Mouse (Mus musculus) stomach, adult 2 months (tissue): ENCODE data around the gene Gpr162. TPM values are rescaled to one million over a fixed set of nuclear protein-coding genes. Genes with fewer than 3 reads are reported as not detected.

Experiments used
- polyA plus RNA-seq: library from polyadenylated mRNA; depleted of rRNA; stranded (reverse); fragments of >200 nt; gene quantifications from 2 replicates; pipeline ENCODE4 v1.2.3, GENCODE M21; 2012; rRNA removed

The Gpr162 gene
- polyA plus RNA-seq: 0.77 and 0.80 TPM in 2 replicates

GRCm38 (mm10) chr6:124863658-124864298, at the start of gene Gpr162:
Gpr162 (minus strand) TSS chr6:124863983.

DNA sequence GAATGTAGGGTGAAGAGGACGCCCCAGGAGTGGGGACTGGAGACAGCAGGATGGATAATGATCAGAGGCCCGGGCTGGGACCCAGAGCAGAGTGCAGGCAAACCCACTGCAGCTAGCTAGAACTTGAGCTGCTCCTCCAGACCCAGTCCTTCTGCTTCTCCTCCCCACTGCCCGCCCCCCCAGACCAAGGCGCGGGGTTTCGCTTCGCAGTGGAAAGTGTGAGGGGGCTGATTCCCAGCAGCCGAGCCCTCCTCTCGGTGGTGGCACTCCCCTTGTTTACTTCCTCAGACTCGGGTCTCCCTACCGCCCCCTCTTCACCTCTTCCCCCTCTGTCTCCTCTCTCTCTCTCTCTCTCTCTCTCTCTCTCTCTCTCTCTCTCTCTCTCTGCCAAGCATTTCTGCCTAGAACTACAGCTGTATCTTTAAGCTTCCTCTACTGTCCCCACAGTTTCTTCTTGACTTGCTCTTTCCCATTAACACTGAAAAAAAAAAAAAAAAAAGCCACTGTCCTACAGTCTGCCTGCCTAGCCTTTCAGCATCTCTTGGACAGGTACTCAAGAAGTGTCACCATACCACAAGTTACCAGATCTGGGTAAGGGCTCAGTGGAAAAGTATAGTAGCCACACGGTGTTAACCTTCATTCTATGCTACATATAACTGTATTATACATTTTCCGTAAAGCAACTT, 47.9 kb upstream of the Gpr162 start, which contains the start of gene Lag3:
Gene Lag3, minus strand, starts transcription at position 173 of the 686 bp plus-strand sequence.

DNA sequence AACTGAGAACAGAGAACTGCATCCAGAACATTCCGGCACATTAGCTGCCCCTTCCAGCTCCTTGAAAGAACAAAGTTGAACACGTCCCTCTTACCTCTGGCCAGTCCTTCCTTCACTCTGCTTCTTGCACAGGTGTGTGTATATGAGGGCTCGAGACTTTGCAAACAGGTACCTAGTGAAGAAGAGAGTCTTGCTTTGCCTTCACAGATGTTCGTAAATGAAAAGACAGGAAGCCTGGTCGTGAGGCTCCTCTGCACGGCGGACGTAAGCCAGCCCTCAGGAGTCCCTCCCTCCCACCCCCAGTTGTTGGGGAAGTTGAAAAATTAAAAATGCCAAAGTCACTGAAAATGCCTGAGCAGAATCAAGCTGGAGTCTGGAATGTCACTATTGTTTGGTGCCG, 24.2 kb upstream of the Gpr162 start, which contains the start of gene Cd4:
Gene Cd4, minus strand, starts transcription at position 236 of the 400 bp plus-strand sequence.

DNA sequence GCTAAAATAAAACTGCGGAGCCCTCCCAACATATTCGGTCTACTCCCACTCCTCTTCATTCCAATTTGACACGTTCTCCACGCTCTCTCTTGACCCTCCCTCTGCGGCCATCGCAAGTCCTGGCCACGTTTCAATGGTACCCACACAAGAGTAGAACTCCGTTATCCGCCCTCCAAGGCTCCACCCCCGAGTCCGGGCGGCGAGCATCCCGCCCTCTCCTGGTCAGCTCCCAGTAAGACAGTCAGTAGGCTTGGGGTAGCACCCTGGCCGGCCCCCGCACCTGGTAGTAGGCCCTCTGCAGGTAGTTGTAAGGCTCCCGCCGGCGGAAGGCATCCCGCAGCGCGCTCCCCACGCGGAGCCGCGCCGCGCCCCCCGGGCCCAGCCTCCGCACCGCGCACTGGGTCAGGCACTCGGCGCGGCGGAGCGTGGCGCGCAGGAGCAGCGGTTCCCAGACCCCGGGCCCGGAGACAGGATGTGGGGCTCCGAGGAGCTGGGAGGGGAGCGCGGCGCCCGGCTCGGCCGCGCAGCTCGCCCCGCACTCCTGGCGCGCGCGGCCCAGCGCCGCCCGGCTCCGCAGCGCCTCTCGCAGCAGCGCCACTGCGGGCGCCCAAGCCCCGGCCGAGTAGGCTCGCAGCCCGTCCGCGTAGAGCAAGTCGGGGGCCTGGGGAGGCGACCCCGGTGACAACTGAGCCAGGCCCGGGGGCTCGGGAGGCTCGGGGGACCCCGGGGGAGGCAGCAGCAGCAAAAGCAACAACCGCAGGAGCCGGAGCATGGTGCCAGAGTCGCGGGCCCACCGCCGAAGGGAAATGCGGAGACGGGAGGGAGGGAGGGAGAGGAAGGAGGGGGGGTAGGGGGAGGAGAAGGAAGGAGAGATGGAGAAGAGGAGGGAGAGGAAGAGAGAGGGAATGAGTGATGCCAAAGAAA, 6.6 kb downstream of the Gpr162 start, which contains the start of gene P3h3:
Gene P3h3, minus strand, starts transcription at position 837 of the 924 bp plus-strand sequence.

GRCm38 (mm10) chr6:124840241-124841167, 23.3 kb downstream of the Gpr162 start, which contains the start of gene Gnb3:
Gnb3 (minus strand) TSS chr6:124840275.

DNA sequence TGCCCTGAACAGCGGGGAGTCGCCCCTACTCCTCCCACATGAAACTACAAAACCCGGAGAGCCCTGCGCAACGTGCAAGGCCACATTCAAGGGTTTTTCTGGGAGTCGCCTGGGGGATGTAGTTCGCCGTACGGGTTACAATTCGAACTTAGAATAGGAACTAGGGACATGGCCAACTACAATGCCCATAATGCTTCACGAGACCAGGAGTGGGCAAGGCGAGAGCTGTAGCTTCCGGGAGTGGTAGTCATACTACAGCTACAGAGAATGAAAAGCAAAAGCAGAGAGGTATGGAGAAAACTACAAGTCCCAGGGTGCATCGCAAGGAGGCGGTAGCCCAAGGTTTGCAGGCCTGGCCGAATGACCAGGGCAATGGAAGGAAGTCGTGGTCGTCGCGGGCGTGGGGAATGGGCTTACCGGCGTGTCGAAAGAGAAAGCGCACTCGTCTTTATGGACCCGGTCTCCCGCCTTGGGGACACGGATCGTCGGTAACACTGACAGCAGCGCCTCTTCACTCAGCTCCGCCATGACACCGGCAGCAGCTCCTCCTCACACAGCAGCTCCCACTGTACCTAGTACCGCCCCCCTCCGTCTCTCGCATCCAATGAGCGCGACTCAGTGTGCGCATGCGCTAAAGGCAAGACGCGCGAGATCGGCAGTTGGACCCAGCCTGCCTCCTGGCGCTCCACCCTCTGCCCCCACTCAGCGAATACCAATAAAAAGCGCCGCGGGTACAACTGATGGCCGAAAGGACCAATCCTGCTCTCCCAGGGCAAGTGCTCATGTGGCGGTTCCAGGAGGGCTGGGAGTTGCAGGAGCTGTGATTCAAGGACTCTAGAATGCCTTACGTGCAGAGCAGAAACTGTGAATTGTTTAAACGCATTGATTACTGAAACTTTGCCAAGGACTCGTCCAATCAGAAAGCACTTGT, 34.6 kb downstream of the Gpr162 start, which contains the start of the genes Usp5 and Cdca3:
Gene Usp5, minus strand, starts transcription at position 617 of the 931 bp plus-strand sequence.
Gene Cdca3, plus strand, starts transcription at position 680 of the 931 bp plus-strand sequence.

DNA sequence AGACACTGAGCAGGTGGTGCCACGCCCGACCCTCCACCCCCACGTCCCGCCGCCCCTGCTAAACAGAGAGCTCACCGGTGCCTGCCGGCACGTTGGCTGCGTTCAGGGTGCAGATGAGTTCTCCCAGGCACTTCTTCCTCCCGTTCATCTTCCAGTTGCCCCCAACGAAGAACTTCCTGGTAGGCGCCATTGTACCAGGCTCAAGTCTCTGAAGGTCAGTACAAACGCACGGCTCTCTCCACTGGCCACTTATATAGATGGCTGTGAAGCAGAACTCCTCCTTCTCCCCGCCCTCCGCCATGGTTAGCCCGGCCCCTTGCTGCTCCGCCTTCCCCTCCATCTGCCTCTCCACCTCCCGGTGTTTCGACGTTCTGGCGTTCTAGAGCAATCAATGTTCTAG, 49.9 kb downstream of the Gpr162 start, which contains the start of gene Tpi1:
Gene Tpi1, minus strand, starts transcription at position 364 of the 400 bp plus-strand sequence.

Other genes with a start within 250 kb of the Gpr162 start
- not detected in 2 replicates for gene C1s2, start 227.9 kb downstream of the Gpr162 start, polyA plus RNA-seq
- gene Lpcat3, start 201.0 kb downstream of the Gpr162 start, polyA plus RNA-seq: 46.7 and 49.3 TPM in 2 replicates
- 9.4 and 10.8 TPM in 2 replicates for gene Emg1, start 151.8 kb downstream of the Gpr162 start, polyA plus RNA-seq
- gene Phb2, start 151.6 kb downstream of the Gpr162 start, polyA plus RNA-seq: 83.4 and 111 TPM in 2 replicates
- gene Ptpn6, start 125.3 kb downstream of the Gpr162 start, polyA plus RNA-seq: 9.1 and 9.5 TPM in 2 replicates
- gene Grcc10, start 122.6 kb downstream of the Gpr162 start, polyA plus RNA-seq: 80.8 and 106 TPM in 2 replicates
- not detected in 2 replicates for gene Gm45234, start 108.0 kb downstream of the Gpr162 start, polyA plus RNA-seq
- 38.7 and 38.9 TPM in 2 replicates for gene Atn1, start 107.5 kb downstream of the Gpr162 start, polyA plus RNA-seq
- 4.7 and 5.5 TPM in 2 replicates for gene Eno2, start 94.3 kb downstream of the Gpr162 start, polyA plus RNA-seq
- gene Lrrc23, start 84.3 kb downstream of the Gpr162 start, polyA plus RNA-seq: 0.13 and 0.26 TPM in 2 replicates
- 14.1 and 16.2 TPM in 2 replicates for gene Spsb2, start 55.3 kb downstream of the Gpr162 start, polyA plus RNA-seq
- gene Tpi1, start 49.7 kb downstream of the Gpr162 start, polyA plus RNA-seq: 179 and 210 TPM in 2 replicates
- gene Usp5, start 34.5 kb downstream of the Gpr162 start, polyA plus RNA-seq: 36.1 and 46.9 TPM in 2 replicates
- gene Cdca3, start 34.4 kb downstream of the Gpr162 start, polyA plus RNA-seq: 19.8 and 24.0 TPM in 2 replicates
- 0.10 and 0.24 TPM in 2 replicates for gene Gnb3, start 23.7 kb downstream of the Gpr162 start, polyA plus RNA-seq
- 12.1 and 14.8 TPM in 2 replicates for gene P3h3, start 6.2 kb downstream of the Gpr162 start, polyA plus RNA-seq
- gene Cd4, start 24.2 kb upstream of the Gpr162 start, polyA plus RNA-seq: 0.58 and 0.83 TPM in 2 replicates
- gene Lag3, start 47.7 kb upstream of the Gpr162 start, polyA plus RNA-seq: 0.84 and 2.3 TPM in 2 replicates
- 1,316 and 1,529 TPM in 2 replicates for gene Ptms, start 56.1 kb upstream of the Gpr162 start, polyA plus RNA-seq
- gene Mlf2, start 67.4 kb upstream of the Gpr162 start, polyA plus RNA-seq: 194 and 239 TPM in 2 replicates
- gene Cops7a, start 101.6 kb upstream of the Gpr162 start, polyA plus RNA-seq: 101 and 118 TPM in 2 replicates
- gene Pianp, start 132.7 kb upstream of the Gpr162 start, polyA plus RNA-seq: 7.0 and 7.5 TPM in 2 replicates
- 24.5 and 29.6 TPM in 2 replicates for gene Zfp384, start 145.2 kb upstream of the Gpr162 start, polyA plus RNA-seq
- gene Ing4, start 175.8 kb upstream of the Gpr162 start, polyA plus RNA-seq: 13.9 and 17.2 TPM in 2 replicates
- gene Acrbp, start 185.7 kb upstream of the Gpr162 start, polyA plus RNA-seq: 8.2 and 12.1 TPM in 2 replicates
- 27.0 and 30.5 TPM in 2 replicates for gene Lpar5, start 203.9 kb upstream of the Gpr162 start, polyA plus RNA-seq
- gene Chd4, start 232.0 kb upstream of the Gpr162 start, polyA plus RNA-seq: 17.1 and 18.8 TPM in 2 replicates